Mouse (Mus musculus) midbrain, embryonic 12.5 days (tissue): ENCODE results near the gene Trmt5. TPM values are rescaled to one million over a fixed set of nuclear protein-coding genes. Genes with fewer than 3 reads are reported as not detected.

Source experiments
- ATAC-seq: fragments of 200-750 bp; cut with Nextera tagmentation; 2 replicates; pipeline ENCODE4 v1.8.0; 2017; ENCODE audit warnings: low read depth, moderate TSS enrichment, moderate library complexity; ENCODE audit not compliant: low FRiP score
- H3K27ac ChIP-seq: fragments of 300-500 bp; sonication (generic); replicated peaks from 2 replicates; pipeline ENCODE4 v1.5.1; 2016; ENCODE audit warnings: mild to moderate bottlenecking
- H3K27me3 ChIP-seq: fragments of 300-500 bp; sonication (generic); 2 replicates; pipeline ENCODE4 v1.6.1; 2016; ENCODE audit warnings: mild to moderate bottlenecking
- H3K36me3 ChIP-seq: fragments of 300-500 bp; sonication (generic); 2 replicates; pipeline ENCODE4 v1.6.1; 2016
- H3K4me1 ChIP-seq: fragments of 300-500 bp; sonication (generic); 2 replicates; pipeline ENCODE4 v1.6.1; 2016
- H3K4me2 ChIP-seq: fragments of 300-500 bp; sonication (generic); replicated peaks from 2 replicates; pipeline ENCODE4 v1.6.1; 2016; ENCODE audit warnings: mild to moderate bottlenecking, moderate library complexity
- H3K4me3 ChIP-seq: fragments of 300-500 bp; sonication (generic); 2 replicates; pipeline ENCODE4 v1.5.1; 2016; ENCODE audit warnings: mild to moderate bottlenecking
- H3K9ac ChIP-seq: fragments of 300-500 bp; sonication (generic); replicated peaks from 2 replicates; pipeline ENCODE4 v1.6.1; 2016; ENCODE audit warnings: mild to moderate bottlenecking, moderate library complexity
- H3K9me3 ChIP-seq: fragments of 300-500 bp; sonication (generic); 2 replicates; pipeline ENCODE4 v1.6.1; 2016; ENCODE audit warnings: mild to moderate bottlenecking
- WGBS: fragments of 180-500 bp; shearing (Covaris S2); methylation state at CpG from one replicate; pipeline ENCODE4 v1.1.7; 2016; 5-methylcytosine and 5-hydroxymethylcytosine counted together
- polyA plus RNA-seq: library from polyadenylated mRNA; unstranded; fragments of >200 nt; fragmentation: Nextera tagmentation; extraction: Ambion mirVana; gene quantifications from 2 replicates; pipeline ENCODE4 v1.2.1, GENCODE M21; 2016

Trmt5 gene
- polyA plus RNA-seq: 16.8 and 17.8 TPM in 2 replicates

DNA sequence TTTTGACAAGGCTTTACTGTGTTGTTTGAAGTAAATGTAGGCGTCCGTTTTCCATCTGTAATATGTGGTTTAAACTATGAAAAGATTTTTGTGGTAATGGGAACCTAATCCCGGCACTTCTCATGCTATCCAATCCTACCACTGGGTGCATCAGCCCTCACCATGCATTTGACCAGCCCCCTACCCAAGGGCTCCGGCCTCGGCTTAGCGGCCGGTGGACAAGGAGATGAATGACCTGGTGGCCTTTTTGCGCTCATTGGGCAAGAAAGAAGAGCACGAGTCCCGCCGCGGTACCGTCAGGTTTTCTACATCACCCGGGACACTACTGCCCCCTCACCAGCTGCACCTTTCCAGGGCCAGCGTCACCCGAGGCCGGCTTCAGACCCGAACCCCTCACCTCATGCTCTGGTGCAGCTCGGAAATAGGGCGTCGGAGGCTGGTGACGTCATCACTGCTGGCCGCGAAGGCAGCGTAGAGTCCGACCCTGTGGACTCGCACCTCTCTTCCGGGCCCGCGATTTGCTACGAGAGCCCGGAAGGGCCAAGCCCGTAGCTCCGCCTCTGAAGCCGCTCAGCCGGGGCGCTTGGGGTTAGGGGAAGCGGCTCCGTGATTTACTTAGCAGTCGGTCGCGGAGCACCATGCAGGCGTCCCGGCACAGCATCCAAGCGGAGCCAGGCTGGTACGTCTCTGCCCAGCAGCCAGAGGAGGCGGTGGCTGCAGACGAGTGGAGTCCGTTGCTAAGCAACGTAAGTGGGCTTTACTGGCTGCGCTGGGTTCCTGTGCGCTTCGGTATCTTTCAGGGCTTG, at the start of gene Trmt5, which contains the start of gene Slc38a6:
Trmt5 (minus strand) TSS at position 424 of the 806 bp plus-strand sequence.
Slc38a6 (plus strand) TSS at position 493 of the 806 bp plus-strand sequence.
- H3K27me3 ChIP-seq: no peaks in the 10 kb centered on the region
- peak within 1 kb of the TSS; percentile 68 for H3K4me2 ChIP-seq
- H3K9ac ChIP-seq: peak within 1 kb of the TSS; percentile 76
- H3K4me3 ChIP-seq: peak within 1 kb of the TSS; percentile 71
- WGBS: under 1% methylated on average over 53 of the region's 53 CpGs
- peak; percentile 97 for ATAC-seq
- peaks cover 24% of the 10 kb centered on the region for H3K4me1 ChIP-seq
- H3K36me3 ChIP-seq: peaks cover 19% of the 10 kb centered on the region
- peak within 1 kb of the TSS; percentile 84 for H3K27ac ChIP-seq
- H3K9me3 ChIP-seq: no peaks in the 10 kb centered on the region

DNA sequence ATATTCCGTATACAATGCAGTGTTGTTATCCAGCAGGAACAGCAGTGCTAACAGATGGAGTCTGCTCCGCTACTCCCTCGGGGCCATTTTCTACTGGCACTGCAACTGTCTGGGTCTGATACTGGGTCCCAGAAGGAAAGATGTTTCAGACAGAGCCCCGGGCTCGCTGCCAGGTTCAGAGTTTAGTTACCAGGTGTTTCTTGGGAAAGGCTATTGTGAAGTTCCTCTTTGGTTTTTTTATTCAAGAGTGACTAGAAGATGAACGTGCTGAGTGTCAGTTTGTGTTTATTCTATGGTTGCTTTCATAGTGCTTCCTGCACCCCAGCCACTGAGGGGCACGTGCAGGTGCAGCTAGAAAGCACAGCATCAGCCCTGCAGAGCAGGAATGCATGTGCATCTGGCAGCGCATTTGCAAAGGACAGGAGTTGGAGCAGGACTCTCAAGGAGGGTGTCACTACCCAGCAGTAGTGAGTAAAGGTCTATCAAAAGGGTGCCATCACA, 47.6 kb upstream of the Trmt5 start:
- 71% methylated on average over 8 of the region's 8 CpGs for WGBS
- H3K4me3 ChIP-seq: no peak overlapping the region
- 0 out of 2 replicates have a peak, but pooled peaks have one; percentile 65 for ATAC-seq

DNA sequence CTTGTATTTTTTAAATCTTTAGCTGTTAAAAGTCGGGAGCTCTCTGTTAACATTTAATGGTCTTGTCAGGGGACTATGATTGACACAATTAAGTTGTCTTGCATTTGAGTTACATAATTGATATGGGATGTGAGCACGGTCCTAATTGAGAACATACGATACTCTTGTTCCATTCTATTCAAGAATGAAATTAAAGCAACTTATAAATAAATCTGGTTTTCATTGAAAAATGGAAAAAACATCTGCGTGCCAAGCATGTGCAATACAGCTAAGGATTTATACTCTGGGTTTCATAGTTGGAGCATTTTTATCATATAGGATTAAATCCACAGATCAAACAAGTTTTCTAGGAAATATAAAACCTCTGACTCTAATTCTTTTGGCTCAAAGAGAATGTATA, 46.2 kb upstream of the Trmt5 start:
- Histone ChIP-seq H3K27me3 (no peaks in the 10 kb centered on the region), H3K9me3 (no peaks in the 10 kb centered on the region), H3K4me2 (no peak overlapping the region), H3K36me3 (no peaks in the 10 kb centered on the region), H3K27ac (no peak overlapping the region), H3K9ac (no peak overlapping the region), H3K4me3 (no peak overlapping the region), H3K4me1 (no peaks in the 10 kb centered on the region)
- no peak for ATAC-seq
- 81% methylated on average over 4 of the region's 4 CpGs for WGBS

More for the DNA sequence above, 47.6 kb upstream of the Trmt5 start:
- Histone ChIP-seq H3K27me3 (no peaks in the 10 kb centered on the region), H3K9me3 (no peaks in the 10 kb centered on the region), H3K9ac (no peak overlapping the region), H3K4me2 (no peak overlapping the region), H3K36me3 (no peaks in the 10 kb centered on the region), H3K4me1 (no peaks in the 10 kb centered on the region), H3K27ac (no peak overlapping the region)

DNA sequence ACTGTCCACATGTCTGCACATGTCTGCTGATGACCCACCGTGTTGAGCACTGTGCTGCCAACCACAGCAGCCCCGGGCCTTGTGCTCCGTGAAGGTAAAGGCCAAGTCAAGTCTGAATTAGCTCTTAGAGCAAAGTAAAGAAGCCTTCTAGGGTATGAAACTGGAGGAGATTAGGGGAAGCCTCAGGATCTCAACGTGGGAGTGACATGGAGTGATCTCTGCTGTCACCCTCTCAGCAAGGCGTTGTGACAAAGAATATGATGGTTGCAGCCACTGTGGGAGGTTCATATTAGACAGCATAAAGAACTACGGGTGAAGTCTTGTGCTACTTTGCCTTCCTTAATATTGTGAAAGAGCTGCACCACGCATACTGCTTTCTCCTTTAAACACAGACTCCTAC, 43.7 kb upstream of the Trmt5 start:
- no peaks in the 10 kb centered on the region for H3K27me3 ChIP-seq
- no peak overlapping the region for H3K4me3 ChIP-seq
- H3K27ac ChIP-seq: no peak overlapping the region
- H3K4me1 ChIP-seq: no peaks in the 10 kb centered on the region
- H3K9ac ChIP-seq: no peak overlapping the region
- ATAC-seq: no peak
- 83% methylated on average over 7 of the region's 7 CpGs for WGBS
- no peaks in the 10 kb centered on the region for H3K36me3 ChIP-seq
- H3K9me3 ChIP-seq: no peaks in the 10 kb centered on the region
- no peak overlapping the region for H3K4me2 ChIP-seq

DNA sequence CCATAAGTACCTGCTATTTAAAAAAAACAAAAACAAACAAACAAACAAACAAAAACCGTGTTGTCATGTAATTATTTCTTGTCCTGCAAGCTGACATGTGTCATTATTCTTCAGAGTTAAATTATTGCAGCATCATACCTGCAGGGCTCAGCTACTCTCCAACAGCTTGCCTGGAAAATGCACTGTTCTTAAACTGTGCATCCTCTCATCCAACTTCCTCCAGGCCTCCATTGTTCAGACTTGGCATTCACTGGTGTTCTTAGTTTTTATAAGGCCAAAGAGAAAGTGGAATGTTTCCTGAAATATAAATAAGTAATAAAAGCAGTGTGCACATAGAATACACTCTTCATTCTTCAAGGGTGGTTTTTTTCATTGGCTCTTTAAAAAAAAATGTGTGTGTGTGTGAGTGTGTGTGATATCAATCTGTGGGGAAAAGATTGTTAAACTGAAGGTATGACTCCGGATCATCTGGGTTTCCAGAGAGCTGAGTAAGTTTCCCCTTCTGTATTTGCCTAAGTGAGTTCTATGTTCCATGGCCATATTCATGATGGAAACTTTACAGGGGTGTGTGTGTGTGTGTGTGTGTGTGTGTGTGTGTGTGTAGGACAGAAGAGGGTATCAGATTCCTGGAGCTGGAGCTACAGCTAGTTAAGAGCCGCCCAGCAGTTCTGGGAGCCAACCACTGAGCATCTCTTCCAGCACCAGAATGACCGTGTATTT, 42.1 kb upstream of the Trmt5 start:
- Histone ChIP-seq H3K9ac (no peak overlapping the region), H3K27me3 (no peaks in the 10 kb centered on the region), H3K9me3 (no peaks in the 10 kb centered on the region), H3K36me3 (no peaks in the 10 kb centered on the region), H3K4me1 (no peaks in the 10 kb centered on the region), H3K4me2 (no peak overlapping the region), H3K4me3 (no peak overlapping the region), H3K27ac (no peak overlapping the region)
- no peak for ATAC-seq
- WGBS: 93% methylated on average over 4 of the region's 4 CpGs

DNA sequence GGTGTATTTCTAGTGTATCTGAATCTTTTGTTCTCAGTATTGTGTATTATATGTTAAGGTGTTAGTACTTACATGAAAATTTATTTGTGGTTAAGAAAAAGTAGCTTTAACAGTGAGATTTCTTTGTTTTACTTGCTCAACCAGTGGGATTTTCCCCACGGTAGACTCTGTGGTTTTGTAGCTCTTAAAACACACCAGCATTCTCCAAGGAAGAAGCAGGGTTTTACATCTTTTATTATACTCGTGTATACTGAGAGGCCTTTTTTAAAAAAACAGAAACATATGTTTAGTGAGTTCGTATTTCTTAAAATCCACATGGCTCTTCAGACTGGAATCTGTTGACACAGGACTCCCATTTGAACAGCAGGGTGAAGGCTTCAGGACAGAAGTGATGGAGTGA, 40.9 kb upstream of the Trmt5 start:
- H3K9me3 ChIP-seq: no peaks in the 10 kb centered on the region
- H3K9ac ChIP-seq: no peak overlapping the region
- no peak for ATAC-seq
- H3K27ac ChIP-seq: no peak overlapping the region
- no peaks in the 10 kb centered on the region for H3K27me3 ChIP-seq
- WGBS: 74% methylated on average over 3 of the region's 3 CpGs
- no peaks in the 10 kb centered on the region for H3K4me1 ChIP-seq
- H3K4me3 ChIP-seq: no peak overlapping the region
- no peaks in the 10 kb centered on the region for H3K36me3 ChIP-seq
- no peak overlapping the region for H3K4me2 ChIP-seq

DNA sequence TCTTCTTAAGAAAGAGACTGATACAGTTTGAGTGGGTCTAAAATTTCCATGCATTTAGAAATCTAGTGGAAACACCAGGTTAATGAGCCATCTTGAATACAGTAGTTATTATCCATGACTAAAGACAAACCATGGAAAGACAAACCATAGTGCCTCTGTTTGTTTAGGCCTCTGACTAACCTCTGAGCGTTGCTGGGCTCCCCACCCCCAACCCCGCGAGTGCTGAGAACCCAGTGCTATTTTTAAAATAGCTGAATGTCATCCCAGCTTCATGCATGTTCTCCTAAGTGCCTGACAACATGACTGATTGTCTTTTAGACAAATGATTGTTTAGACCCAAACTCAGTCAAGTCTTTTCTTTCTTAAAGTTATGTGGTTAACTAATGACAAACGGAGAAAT, 39.1 kb upstream of the Trmt5 start:
- H3K27me3 ChIP-seq: no peaks in the 10 kb centered on the region
- no peak overlapping the region for H3K27ac ChIP-seq
- no peak overlapping the region for H3K9ac ChIP-seq
- no peak overlapping the region for H3K4me2 ChIP-seq
- no peaks in the 10 kb centered on the region for H3K4me1 ChIP-seq
- H3K9me3 ChIP-seq: no peaks in the 10 kb centered on the region
- no peak overlapping the region for H3K4me3 ChIP-seq
- H3K36me3 ChIP-seq: no peaks in the 10 kb centered on the region
- no peak for ATAC-seq
- 61% methylated on average over 4 of the region's 4 CpGs for WGBS

DNA sequence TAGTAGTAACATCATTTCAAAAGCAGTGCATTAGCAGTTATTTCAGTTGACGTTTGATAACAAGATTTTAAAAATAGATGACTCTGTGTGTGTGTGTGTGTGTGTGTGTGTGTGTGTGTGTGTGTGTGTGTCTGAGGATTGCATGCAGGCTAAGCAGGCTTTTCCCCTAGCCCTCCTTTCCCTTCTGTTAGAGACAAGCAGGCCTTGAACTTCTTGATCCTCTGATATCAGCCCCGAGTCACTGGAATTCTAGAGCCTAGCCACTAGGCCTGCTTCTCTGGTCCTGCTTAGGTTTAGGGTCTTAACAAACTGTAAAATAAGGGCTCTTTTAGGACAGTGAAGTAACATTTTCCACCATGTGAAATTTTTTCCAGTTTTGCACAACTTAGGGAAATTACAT, 38.7 kb upstream of the Trmt5 start:
- Histone ChIP-seq H3K4me1 (no peaks in the 10 kb centered on the region), H3K9ac (no peak overlapping the region), H3K27me3 (no peaks in the 10 kb centered on the region), H3K9me3 (no peaks in the 10 kb centered on the region), H3K27ac (no peak overlapping the region), H3K4me2 (no peak overlapping the region), H3K36me3 (no peaks in the 10 kb centered on the region), H3K4me3 (no peak overlapping the region)
- WGBS: 73% methylated on average over 2 of the region's 2 CpGs
- ATAC-seq: no peak

DNA sequence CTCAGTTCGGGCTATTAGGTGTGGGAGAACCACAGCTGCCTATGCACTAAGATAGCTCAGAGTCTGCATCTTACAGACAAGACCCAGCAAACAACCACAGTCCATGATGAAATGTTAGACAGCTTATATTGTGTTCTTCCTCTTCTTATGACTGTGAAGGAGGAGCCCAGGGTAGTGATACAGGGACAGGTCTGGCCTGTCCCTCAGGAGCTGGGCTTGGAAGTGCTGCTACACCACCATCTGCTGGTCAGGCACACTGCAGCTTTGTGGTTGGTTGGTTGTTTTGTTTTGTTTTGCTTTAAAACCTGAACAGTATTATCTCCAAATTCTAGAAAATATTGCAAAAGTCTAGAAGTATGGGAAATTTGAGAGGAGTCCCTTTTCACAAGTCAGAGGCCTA, 38.2 kb upstream of the Trmt5 start:
- Histone ChIP-seq H3K9ac (no peak overlapping the region), H3K4me1 (no peaks in the 10 kb centered on the region), H3K9me3 (no peaks in the 10 kb centered on the region), H3K4me2 (no peak overlapping the region), H3K27ac (no peak overlapping the region), H3K4me3 (no peak overlapping the region), H3K36me3 (no peaks in the 10 kb centered on the region), H3K27me3 (no peaks in the 10 kb centered on the region)
- no peak for ATAC-seq
- WGBS: 97% methylated on average over 1 of the region's 1 CpGs

DNA sequence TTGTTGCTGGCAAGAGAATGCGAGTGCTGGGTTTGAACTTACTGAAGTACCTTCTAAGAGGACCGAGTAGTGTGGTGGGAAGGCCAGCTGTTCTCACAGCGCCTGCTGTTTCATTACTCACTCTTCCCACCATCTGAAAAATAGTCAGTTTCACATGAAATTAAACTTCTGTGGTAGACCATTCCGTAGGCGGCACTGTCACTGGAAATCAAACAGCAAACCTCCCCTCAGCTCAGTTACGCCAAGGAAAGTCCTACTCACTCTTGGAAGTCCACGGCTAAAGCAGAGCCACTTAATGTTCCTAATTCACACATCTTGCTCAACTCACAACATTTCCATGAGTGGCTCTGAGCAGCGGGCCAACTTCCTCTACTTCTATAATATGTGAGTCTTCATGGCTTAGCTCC, 37.7 kb upstream of the Trmt5 start:
- no peak for ATAC-seq
- H3K27ac ChIP-seq: no peak overlapping the region
- WGBS: 93% methylated on average over 8 of the region's 8 CpGs

DNA sequence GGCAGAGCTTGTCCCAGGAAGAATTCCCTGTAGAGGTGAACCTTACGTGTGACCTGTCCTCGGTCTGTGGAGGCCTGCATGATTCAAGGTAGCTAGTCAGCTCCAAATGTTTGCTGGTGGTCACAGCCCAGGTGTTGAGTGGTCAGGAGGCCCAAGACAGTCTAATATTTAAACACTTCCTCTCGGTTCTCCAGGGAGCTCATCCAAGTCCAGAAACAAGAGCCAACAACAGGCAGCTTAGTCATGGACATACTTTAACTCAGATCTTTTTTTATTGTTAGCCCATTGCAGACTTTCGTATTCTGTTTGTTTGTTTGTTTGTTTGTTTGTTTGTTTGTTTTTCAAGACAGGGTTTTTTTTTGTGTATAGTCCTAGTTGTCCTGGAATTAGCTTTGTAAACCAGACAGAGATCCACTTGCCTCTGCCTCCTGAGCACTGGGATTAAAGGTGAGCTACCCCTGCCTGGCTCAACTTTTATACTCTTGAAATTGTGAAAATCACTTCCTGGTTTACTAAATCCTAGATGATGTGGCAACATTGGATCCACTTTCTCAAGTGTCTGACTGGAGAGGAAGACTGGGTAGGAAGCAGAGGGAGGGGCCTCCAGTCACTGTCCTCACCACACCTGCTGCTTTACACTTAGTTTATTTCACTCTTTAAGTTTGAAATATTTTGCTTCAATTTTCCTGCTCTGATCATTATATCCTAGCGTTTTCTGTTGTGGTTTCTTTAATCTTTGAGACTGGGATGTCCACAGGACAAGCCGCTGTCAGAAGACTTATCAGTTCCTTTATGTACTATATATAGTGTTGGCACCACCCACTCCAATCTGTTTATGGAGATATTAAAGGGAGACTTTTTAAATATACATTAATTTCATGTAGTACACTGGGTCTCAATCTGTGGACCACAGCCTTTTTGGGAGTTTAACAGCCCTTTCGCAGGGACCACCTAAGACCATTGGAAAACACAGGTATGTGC, 31.5 kb upstream of the Trmt5 start:
- H3K4me3 ChIP-seq: no peak overlapping the region
- no peaks in the 10 kb centered on the region for H3K9me3 ChIP-seq
- peaks cover 6% of the 10 kb centered on the region; the same call in 1 of the 2 replicates for H3K36me3 ChIP-seq
- H3K4me2 ChIP-seq: no peak overlapping the region
- H3K27ac ChIP-seq: no peak overlapping the region
- ATAC-seq: no peak
- H3K9ac ChIP-seq: no peak overlapping the region
- H3K27me3 ChIP-seq: no peaks in the 10 kb centered on the region
- WGBS: 94% methylated on average over 7 of the region's 7 CpGs
- no peaks in the 10 kb centered on the region for H3K4me1 ChIP-seq

More for the DNA sequence above, 37.7 kb upstream of the Trmt5 start:
- no peaks in the 10 kb centered on the region for H3K9me3 ChIP-seq
- H3K4me3 ChIP-seq: no peak overlapping the region
- no peaks in the 10 kb centered on the region for H3K27me3 ChIP-seq
- no peak overlapping the region for H3K4me2 ChIP-seq
- H3K9ac ChIP-seq: no peak overlapping the region
- no peaks in the 10 kb centered on the region for H3K36me3 ChIP-seq
- no peaks in the 10 kb centered on the region for H3K4me1 ChIP-seq
